Mouse (Mus musculus) thymus, adult 2 months (tissue): Measurements from ENCODE around the gene Lsamp. TPM values are rescaled to one million over a fixed set of nuclear protein-coding genes. Genes with fewer than 3 reads are reported as not detected.

Source experiments
- DNase-seq: peaks from one replicate; pipeline ENCODE4 v3.0.0; 2021
- H3K27ac ChIP-seq: fragments of 200-500 bp; 2 replicates; pipeline ENCODE4 v1.5.1; 2012; ENCODE audit warnings: low read length, control low read depth; ENCODE audit not compliant: control insufficient read depth, insufficient read depth
- H3K27me3 ChIP-seq: fragments of 200-500 bp; 2 replicates; pipeline ENCODE4 v1.6.1; 2012; ENCODE audit warnings: mild to moderate bottlenecking, low read length, moderate library complexity, mixed read lengths; ENCODE audit not compliant: control insufficient read depth, insufficient read depth
- H3K36me3 ChIP-seq: fragments of 200-500 bp; 2 replicates; pipeline ENCODE4 v1.6.1; 2012; ENCODE audit warnings: mild to moderate bottlenecking, low read length, moderate library complexity; ENCODE audit not compliant: control insufficient read depth, insufficient read depth
- H3K4me1 ChIP-seq: fragments of 200-500 bp; replicated peaks from 2 replicates; pipeline ENCODE4 v1.6.1; 2012; ENCODE audit warnings: low read length; ENCODE audit not compliant: control insufficient read depth, insufficient read depth
- H3K4me3 ChIP-seq: fragments of 200-500 bp; 2 replicates; pipeline ENCODE4 v1.5.1; 2012; ENCODE audit warnings: mild to moderate bottlenecking, low read length, control low read depth, moderate library complexity; ENCODE audit not compliant: control insufficient read depth, insufficient read depth
- CTCF ChIP-seq: fragments of 200-500 bp; IDR thresholded peaks from 2 replicates; pipeline ENCODE4 v1.5.1; 2012; ENCODE audit warnings: mild to moderate bottlenecking, control low read depth, low read length, moderate library complexity, borderline replicate concordance; ENCODE audit not compliant: control insufficient read depth, poor library complexity, insufficient read depth; ENCODE audit errors: extremely low read depth
- POLR2A ChIP-seq: fragments of 200-500 bp; IDR thresholded peaks from 2 replicates; pipeline ENCODE4 v1.6.1; 2012; ENCODE audit warnings: mild to moderate bottlenecking, low read length, control low read depth, moderate library complexity; ENCODE audit not compliant: control insufficient read depth, poor library complexity, insufficient read depth; ENCODE audit errors: extremely low read depth
- WGBS: fragments of 180-500 bp; shearing (Covaris S2); methylation state at CpG from one replicate; pipeline ENCODE4 v1.1.7; 2018; 5-methylcytosine and 5-hydroxymethylcytosine counted together
- polyA plus RNA-seq: library from polyadenylated mRNA; depleted of rRNA; stranded (reverse); fragments of >200 nt; gene quantifications from 2 replicates; pipeline ENCODE4 v1.2.3, GENCODE M21; 2012

The Lsamp gene
- polyA plus RNA-seq, 1 experiment, result 0.36 TPM

GRCm38 (mm10) chr16:42169447-42170140 is 2185.4 kb downstream of the Lsamp start:
- Histone ChIP-seq H3K4me3 (no peak overlapping the region), H3K27ac (no peak overlapping the region), H3K4me1 (no peaks in the 10 kb centered on the region), H3K27me3 (no peaks in the 10 kb centered on the region), H3K36me3 (no peaks in the 10 kb centered on the region)
- 24% methylated on average over 8 of the region's 8 CpGs for WGBS
- peak; percentile 78 for DNase-seq
- no peak for TF ChIP-seq CTCF
- TF ChIP-seq POLR2A, result no peak

GRCm38 (mm10) chr16:42172476-42172875 is 2188.3 kb downstream of the Lsamp start:
- Histone ChIP-seq H3K27me3 (no peaks in the 10 kb centered on the region), H3K4me1 (no peaks in the 10 kb centered on the region), H3K27ac (no peak overlapping the region), H3K4me3 (no peak overlapping the region), H3K36me3 (no peaks in the 10 kb centered on the region)
- 25% methylated on average over 11 of the region's 11 CpGs for WGBS
- TF ChIP-seq CTCF (no peak), POLR2A (no peak)
- peak; percentile 84 for DNase-seq

- WGBS, result 96% methylated on average over 3 of the region's 3 CpGs
- DNase-seq, result no peak
- TF ChIP-seq CTCF, result no peak
- no peak for TF ChIP-seq POLR2A
- Histone ChIP-seq H3K4me3 (no peak overlapping the region), H3K27ac (no peak overlapping the region), H3K27me3 (no peaks in the 10 kb centered on the region), H3K36me3 (no peaks in the 10 kb centered on the region), H3K4me1 (no peaks in the 10 kb centered on the region)
Observed at GRCm38 (mm10) chr16:42178866-42179265, 2194.7 kb downstream of the Lsamp start.

GRCm38 (mm10) chr16:42180025-42180424 is 2195.9 kb downstream of the Lsamp start:
- H3K27ac ChIP-seq, result no peak overlapping the region
- no peaks in the 10 kb centered on the region for H3K4me1 ChIP-seq
- DNase-seq, result no peak
- H3K4me3 ChIP-seq, result no peak overlapping the region
- no peak for TF ChIP-seq POLR2A
- TF ChIP-seq CTCF, result no peak
- no peaks in the 10 kb centered on the region for H3K36me3 ChIP-seq
- WGBS, result 36% methylated on average over 6 of the region's 6 CpGs
- H3K27me3 ChIP-seq, result no peaks in the 10 kb centered on the region

- WGBS, result 90% methylated on average over 11 of the region's 11 CpGs
- no peak for TF ChIP-seq POLR2A
- no peak for TF ChIP-seq CTCF
Observed at GRCm38 (mm10) chr16:42180473-42180872, 2196.3 kb downstream of the Lsamp start.

GRCm38 (mm10) chr16:42189431-42190081 is 2205.4 kb downstream of the Lsamp start:
- Histone ChIP-seq H3K4me3 (peak overlapping the region; percentile 21), H3K27ac (peak overlapping the region; percentile 11; the same call in 1 of the 2 replicates), H3K27me3 (no peaks in the 10 kb centered on the region), H3K4me1 (peaks cover 7% of the 10 kb centered on the region), H3K36me3 (no peaks in the 10 kb centered on the region)
- TF ChIP-seq CTCF (no peak), POLR2A (no peak)
- WGBS, result 42% methylated on average over 14 of the region's 14 CpGs
- DNase-seq, result peak; percentile 43

More at GRCm38 (mm10) chr16:42180473-42180872, 2196.3 kb downstream of the Lsamp start:
- Histone ChIP-seq H3K4me1 (no peaks in the 10 kb centered on the region), H3K27me3 (no peaks in the 10 kb centered on the region), H3K27ac (no peak overlapping the region), H3K4me3 (no peak overlapping the region), H3K36me3 (no peaks in the 10 kb centered on the region)
- DNase-seq, result no peak
